Mouse (Mus musculus) skeletal muscle tissue, adult 2 months (tissue): ENCODE measurements around the gene Slc41a2.

ENCODE experiments used
- DNase-seq: peaks from one replicate; pipeline ENCODE4 v3.0.0-alpha.2; 2012; ENCODE audit warnings: low read depth, low spot score

Gene Slc41a2

GRCm38 (mm10) chr10:83224999-83225398 lies 112.7 kb downstream of the Slc41a2 start:
- DNase-seq, result no peak

DNA sequence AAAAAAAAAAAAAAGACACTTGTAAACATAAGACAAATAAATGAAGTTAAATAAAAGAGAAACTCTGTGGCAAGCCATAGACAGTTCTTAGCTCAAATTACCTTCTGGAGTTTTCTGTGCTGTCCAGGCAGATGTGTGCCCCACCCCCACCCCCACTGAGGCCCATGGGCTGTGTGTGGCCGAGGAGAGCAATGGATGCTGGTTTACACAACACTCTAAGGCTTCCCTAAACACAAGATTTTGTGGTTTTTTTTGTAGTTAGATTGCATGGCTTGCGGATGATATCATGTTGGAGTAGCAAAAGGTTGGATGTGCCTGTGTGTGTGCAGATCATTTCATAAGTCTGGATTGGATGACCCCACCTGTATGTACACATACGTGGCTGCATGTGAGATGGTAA lies 116.8 kb downstream of the Slc41a2 start:
- no peak for DNase-seq

GRCm38 (mm10) chr10:83220217-83220616 lies 117.5 kb downstream of the Slc41a2 start:
- DNase-seq, result no peak

DNA sequence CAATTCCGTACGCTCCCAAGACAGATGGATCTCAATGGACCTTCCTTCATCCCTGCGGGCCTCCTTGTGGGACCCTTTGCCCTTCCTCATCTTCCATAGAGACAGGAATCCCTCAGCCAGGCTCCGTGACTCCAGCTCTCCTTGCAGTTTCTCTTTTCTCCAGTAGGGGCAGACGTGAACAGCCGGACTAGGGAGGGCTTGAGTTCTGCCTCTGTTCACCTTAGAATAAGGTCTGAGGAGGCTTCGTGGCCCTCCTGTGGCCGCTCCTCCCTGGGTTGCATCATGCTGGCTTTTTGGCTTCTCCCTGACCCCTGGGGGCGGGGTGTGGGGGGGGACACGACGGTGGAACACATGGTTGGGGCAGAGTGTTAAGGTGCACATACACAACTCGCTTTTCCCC lies 118.0 kb downstream of the Slc41a2 start:
- no peak for DNase-seq

GRCm38 (mm10) chr10:83218778-83219177 lies 118.9 kb downstream of the Slc41a2 start:
- DNase-seq, result no peak

- no peak for DNase-seq
These were observed 120.4 kb downstream of the Slc41a2 start for GRCm38 (mm10) chr10:83217256-83217655.

GRCm38 (mm10) chr10:83215559-83215958 lies 122.1 kb downstream of the Slc41a2 start:
- no peak for DNase-seq

- no peak for DNase-seq
These were observed 125.1 kb downstream of the Slc41a2 start for GRCm38 (mm10) chr10:83212618-83213017.

GRCm38 (mm10) chr10:83210968-83211583 lies 126.6 kb downstream of the Slc41a2 start:
- no peak for DNase-seq

GRCm38 (mm10) chr10:83210122-83210521 lies 127.6 kb downstream of the Slc41a2 start:
- no peak for DNase-seq

GRCm38 (mm10) chr10:83209388-83209787 lies 128.3 kb downstream of the Slc41a2 start:
- no peak for DNase-seq

DNA sequence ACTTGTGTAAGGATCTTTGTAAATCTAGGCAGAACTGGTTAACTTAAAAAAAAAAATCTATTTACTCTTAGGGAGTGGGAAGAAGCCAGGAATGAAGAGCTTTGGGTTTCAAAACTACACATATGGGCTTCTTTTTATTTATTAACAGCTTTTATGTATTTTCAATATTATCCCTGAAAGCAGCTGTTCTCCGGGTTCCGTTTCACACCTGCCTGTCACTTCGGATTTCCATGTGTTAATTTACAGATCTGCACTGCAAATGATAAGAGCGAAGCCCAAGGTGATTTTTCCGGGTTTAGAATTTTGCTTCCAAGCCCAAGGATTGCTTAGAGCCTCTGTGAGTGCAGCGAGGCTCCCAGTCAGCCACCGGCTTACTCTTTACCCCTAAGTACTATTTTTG lies 129.2 kb downstream of the Slc41a2 start:
- DNase-seq, result no peak

DNA sequence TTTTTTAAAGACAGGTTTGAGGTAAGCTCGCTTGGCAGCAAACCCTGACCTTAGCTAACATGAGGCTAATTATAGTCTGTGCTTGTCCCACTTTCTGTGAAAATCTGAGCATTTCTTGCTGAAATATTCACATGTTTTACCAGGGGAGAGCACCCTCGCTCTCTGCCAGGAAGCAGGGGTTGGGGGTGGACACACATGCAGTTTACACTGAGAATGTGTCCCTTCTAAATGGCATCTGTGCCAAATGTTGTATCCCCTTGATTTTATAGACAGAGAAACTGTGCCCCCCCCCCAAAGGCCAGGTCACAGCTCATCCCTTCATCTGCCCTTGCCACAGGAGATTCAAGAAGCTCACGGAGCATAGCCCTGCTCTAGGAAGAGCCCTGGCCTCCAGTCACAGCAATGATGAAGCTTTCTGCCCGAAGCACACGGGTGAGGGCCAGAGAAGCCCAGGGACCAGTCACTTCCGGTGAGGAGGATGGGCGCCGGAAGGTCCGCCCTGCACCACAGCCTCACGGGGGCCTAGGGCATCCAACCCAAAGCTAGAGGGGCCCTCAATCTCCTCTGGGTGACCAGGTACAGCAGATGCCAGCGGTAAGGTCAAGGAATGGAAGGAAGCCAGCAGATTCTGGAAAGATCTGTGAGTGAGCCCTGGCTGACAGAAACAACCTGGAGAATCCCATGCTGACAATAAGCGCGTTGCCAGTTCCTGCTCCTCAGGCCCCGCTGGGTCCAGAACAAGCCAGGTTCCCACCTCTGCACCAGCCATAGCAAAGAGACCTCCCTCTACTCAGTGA lies 134.6 kb downstream of the Slc41a2 start:
- DNase-seq, result no peak

DNA sequence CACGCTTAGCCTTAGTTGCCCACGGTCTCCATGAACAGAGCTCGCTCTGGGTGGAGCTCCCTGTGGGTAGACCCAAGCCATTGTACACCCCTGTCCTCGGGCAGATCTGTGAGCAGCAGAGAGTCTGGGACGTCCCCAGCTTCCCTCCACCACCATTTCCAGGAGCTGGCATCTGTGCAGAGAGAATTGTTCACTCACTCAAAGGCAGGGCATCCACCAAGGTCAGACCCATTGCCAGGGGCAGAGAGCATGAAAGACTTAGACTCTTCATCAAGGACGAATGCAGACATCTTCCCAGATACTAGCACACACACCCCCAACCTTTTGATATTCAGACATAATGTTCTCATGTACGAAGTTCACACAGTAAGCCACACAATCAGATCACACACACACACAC lies 136.2 kb downstream of the Slc41a2 start:
- no peak for DNase-seq

GRCm38 (mm10) chr10:83199290-83199689 lies 138.4 kb downstream of the Slc41a2 start:
- no peak for DNase-seq

DNA sequence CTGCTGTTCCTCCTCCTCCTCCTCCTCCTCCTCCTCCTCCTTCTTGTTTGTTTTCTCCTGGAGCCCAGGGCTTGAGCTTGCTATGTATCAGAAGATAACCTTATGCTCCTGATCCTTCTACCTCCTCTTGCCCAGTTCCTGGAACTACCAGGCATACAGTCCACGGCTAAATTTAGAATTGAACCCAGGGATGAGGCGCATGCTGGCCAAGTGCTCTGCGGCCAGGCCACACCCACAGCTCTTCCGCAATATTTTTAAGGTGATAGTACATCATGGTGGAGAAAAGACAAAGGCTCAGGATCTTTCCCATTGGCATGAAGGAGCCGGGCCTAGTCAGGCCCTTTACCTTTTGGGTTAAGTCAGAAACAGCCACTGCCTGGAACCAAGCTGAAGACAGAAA lies 139.0 kb downstream of the Slc41a2 start:
- no peak for DNase-seq

DNA sequence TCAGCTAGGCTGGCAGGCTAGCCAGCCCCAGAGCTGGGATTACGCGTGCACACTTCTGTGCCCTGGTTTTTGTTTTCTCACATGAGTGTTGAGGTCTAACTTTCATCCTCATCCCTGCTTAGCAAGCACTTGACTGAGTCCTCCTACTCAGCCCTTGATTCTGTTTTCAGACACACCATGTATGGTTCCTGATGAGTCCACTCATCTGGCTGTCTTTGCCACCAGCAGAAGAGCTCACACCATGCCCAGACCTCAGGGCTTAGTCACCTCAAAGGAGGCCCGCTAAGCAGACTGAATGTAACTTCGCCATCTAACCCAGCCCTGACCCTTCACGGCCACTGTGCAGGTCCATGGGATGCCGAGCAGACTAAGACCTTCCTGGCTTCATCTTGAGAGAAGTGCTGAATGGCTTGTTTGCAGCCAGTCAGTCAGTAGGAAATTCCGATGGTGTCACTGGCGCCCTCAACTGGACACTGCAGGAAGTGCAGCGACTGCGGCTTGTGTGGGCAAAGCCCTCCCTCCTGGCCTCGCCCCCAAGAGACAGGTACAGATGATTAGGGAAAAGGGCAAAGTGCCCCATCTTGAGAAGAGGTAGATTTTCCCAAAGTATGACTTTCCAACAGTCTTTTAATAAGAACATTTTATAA lies 139.9 kb downstream of the Slc41a2 start:
- DNase-seq, result no peak

GRCm38 (mm10) chr10:83191982-83192381 lies 145.7 kb downstream of the Slc41a2 start:
- DNase-seq, result no peak

DNA sequence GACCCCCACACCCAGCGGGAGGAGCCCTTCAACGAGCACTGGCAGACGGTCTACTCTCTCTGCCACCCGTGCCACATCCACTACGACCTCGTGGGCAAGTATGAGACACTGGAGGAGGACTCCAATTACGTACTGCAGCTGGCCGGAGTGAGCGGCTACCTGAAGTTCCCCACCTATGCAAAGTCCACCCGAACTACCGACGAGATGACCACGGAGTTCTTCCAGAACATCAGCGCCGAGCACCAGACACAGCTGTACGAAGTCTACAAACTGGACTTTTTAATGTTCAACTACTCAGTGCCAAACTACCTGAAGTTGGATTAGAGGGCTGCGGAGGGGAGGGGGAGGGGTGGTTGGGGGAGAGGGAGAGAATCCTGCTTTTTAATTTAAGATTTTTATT lies 146.2 kb downstream of the Slc41a2 start:
- DNase-seq, result no peak

DNA sequence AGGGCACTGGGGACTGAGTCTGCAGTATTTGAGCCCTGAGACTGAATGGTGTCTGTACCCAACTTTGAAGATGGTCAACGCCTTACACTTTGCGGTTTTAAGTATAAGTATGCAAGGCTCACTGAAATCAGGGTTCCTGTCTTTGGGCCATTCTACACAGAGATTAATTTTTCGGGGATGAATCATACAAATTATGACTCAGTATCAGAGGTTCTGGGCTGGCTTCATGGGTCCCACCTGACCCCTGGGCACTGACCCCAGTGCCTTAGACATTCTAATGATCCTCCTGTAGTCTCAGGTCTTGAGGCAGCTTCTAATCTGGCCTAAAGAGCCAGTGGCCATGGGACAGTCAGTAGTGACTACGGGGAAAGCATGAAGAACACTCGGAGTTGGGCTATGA lies 148.6 kb downstream of the Slc41a2 start:
- no peak for DNase-seq

- no peak for DNase-seq
These were observed 150.7 kb downstream of the Slc41a2 start for GRCm38 (mm10) chr10:83186984-83187383.

DNA sequence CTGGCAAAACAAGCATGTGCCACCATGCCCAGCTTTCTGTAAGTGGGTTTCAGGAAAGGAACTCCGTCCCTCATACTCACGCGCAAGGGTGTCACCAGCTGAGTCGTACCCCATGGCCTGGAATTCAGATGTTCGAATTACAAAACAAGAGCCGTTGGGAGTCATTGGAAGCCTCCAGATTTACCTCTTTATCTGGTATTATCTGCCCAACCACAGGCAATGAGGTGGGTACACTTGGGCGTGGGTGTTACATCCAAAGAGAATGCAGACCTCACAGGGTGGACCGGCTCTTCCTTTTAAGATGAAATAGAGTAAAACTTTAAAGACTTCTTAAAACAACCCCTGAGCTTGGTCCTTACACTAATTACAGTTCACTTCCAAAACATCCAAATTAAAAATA lies 151.5 kb downstream of the Slc41a2 start:
- no peak for DNase-seq

DNA sequence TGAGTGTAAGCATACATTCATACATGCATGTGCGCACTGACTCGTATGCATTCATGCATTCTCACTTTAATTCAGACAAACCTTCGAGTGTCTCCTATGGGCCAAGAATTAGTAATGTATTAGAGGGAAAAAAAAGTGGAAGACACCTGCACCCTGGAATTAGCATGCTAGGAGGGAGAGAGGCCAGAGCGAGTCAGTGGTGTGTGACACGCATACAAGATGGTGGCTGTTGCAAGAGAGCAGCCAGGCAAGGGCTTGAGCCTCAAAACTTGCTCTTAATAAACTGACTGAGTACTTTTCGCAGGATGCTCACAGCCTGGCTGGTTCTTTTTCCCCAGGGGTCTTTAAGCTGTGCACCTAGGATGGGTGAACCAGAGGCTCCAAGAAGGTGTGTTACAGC lies 152.6 kb downstream of the Slc41a2 start:
- DNase-seq, result no peak
